ENCODE assay signal across 9 mouse cellular contexts in genomic region chr2:116812869-116813558, GRCm38 (mm10).
DNase-seq lines count a peak whose midpoint lies in the region; ATAC-seq and TF ChIP-seq lines count a peak whose summit lies in the region.
"Had no signal": no experiment of that assay in that cellular context is flagged by ENCODE, and none has a peak within 500 bp of the region (broad histone marks: within the 10 kb centered on the region; RNA-seq: fewer than 3 reads in every experiment).

No protein-coding gene starts in this region.

- H3K9me3 ChIP-seq in heart, embryonic 11.5 days (replicated peaks; ENCODE audit: control insufficient read depth, low read length) = no peaks in the 10 kb centered on the region
- H3K9me3 ChIP-seq in embryonic facial prominence, embryonic 15.5 days (replicated peaks) = no peaks in the 10 kb centered on the region
- H3K9me3 ChIP-seq in lung, postnatal 0 days (ENCODE audit: low read length) = no peaks in the 10 kb centered on the region
- no peaks in the 10 kb centered on the region for H3K9me3 ChIP-seq in hindbrain, embryonic 12.5 days (replicated peaks)
- H3K9me3 ChIP-seq: hindbrain, embryonic 15.5 days had no signal

- H3ac ChIP-seq in C2C12 (ENCODE audit: control insufficient read depth, insufficient read length, low read depth) = no peak overlapping the region

- no peak for TF ChIP-seq CTCF in C2C12 (IDR thresholded peaks at IDR 0.05; ENCODE audit: control insufficient read depth, insufficient read depth, insufficient read length)
- no peak for TF ChIP-seq CTCF in lung, postnatal 0 days (IDR thresholded peaks at IDR 0.05)

- ATAC-seq in heart, embryonic 11.5 days (replicated peaks; ENCODE audit: insufficient number of reproducible peaks, low FRiP score, low TSS enrichment) = no peak
- no peak for ATAC-seq in embryonic facial prominence, embryonic 15.5 days (ENCODE audit: insufficient number of reproducible peaks, low FRiP score, low TSS enrichment, low read depth)
- ATAC-seq in lung, postnatal 0 days = no peak
- ATAC-seq in hindbrain, embryonic 12.5 days (ENCODE audit: low FRiP score) = no peak

- H3K36me3 ChIP-seq in heart, embryonic 11.5 days (ENCODE audit: control insufficient read depth, insufficient read depth, low read length) = no peaks in the 10 kb centered on the region
- no peaks in the 10 kb centered on the region for H3K36me3 ChIP-seq in C2C12 (ENCODE audit: control insufficient read depth, insufficient read depth)
- H3K36me3 ChIP-seq in embryonic facial prominence, embryonic 15.5 days = no peaks in the 10 kb centered on the region
- H3K36me3 ChIP-seq in lung, postnatal 0 days (ENCODE audit: insufficient read depth, low read length) = no peaks in the 10 kb centered on the region
- H3K36me3 ChIP-seq in hindbrain, embryonic 12.5 days = no peaks in the 10 kb centered on the region
- H3K36me3 ChIP-seq: hindbrain, embryonic 15.5 days had no signal

- H3K79me3 ChIP-seq in C2C12 (ENCODE audit: low read depth) = no peaks in the 10 kb centered on the region

- DNase-seq in heart, adult 18-20 months = peak; percentile 3 to 4
- DNase-seq in lung, postnatal 0 days (ENCODE audit: low spot score) = peak; percentile 27
- DNase-seq in MN1 (ENCODE audit: low spot score) = no peak
- no peak for DNase-seq in cerebellum, postnatal 36 days

- H3K9ac ChIP-seq in heart, embryonic 11.5 days (ENCODE audit: low read depth, low read length) = no peak overlapping the region
- H3K9ac ChIP-seq in embryonic facial prominence, embryonic 15.5 days = no peak overlapping the region
- no peak overlapping the region for H3K9ac ChIP-seq in lung, postnatal 0 days (replicated peaks; ENCODE audit: low read depth)
- H3K9ac ChIP-seq in hindbrain, embryonic 12.5 days = no peak overlapping the region
- H3K9ac ChIP-seq: hindbrain, embryonic 15.5 days had no signal

- no peak overlapping the region for H3K4me3 ChIP-seq in heart, embryonic 11.5 days (ENCODE audit: low read depth, low read length)
- H3K4me3 ChIP-seq in C2C12 (ENCODE audit: insufficient read depth, poor library complexity, severe bottlenecking) = no peak overlapping the region
- H3K4me3 ChIP-seq in embryonic facial prominence, embryonic 15.5 days (replicated peaks) = 0 out of 2 replicates have a peak overlapping the region, but pooled peaks have one; percentile 2
- H3K4me3 ChIP-seq in lung, postnatal 0 days (ENCODE audit: low read depth, low read length) = no peak overlapping the region
- H3K4me3 ChIP-seq in hindbrain, embryonic 12.5 days = no peak overlapping the region
- H3K4me3 ChIP-seq: hindbrain, embryonic 15.5 days had no signal

- WGBS in heart, embryonic 11.5 days (ENCODE audit: insufficient replicate concordance) = 50% methylated on average over 13 of the region's 13 CpGs
- WGBS in embryonic facial prominence, embryonic 15.5 days = 28% methylated on average over 13 of the region's 13 CpGs
- 26% methylated on average over 13 of the region's 13 CpGs for WGBS in lung, postnatal 0 days
- WGBS in hindbrain, embryonic 12.5 days = 49% methylated on average over 13 of the region's 13 CpGs

- no peaks in the 10 kb centered on the region for H3K4me1 ChIP-seq in heart, embryonic 11.5 days (ENCODE audit: control insufficient read depth, insufficient read depth, low read length)
- H3K4me1 ChIP-seq in embryonic facial prominence, embryonic 15.5 days = peaks cover 7% of the 10 kb centered on the region; the same call in 1 of the 2 replicates
- H3K4me1 ChIP-seq in lung, postnatal 0 days (ENCODE audit: insufficient read depth, low read depth, low read length) = no peaks in the 10 kb centered on the region
- peaks cover 5% of the 10 kb centered on the region for H3K4me1 ChIP-seq in hindbrain, embryonic 12.5 days

- H3K79me2 ChIP-seq in C2C12 (ENCODE audit: control insufficient read depth, insufficient read depth) = no peaks in the 10 kb centered on the region

- no peak overlapping the region for H3K27ac ChIP-seq in heart, embryonic 11.5 days (ENCODE audit: low read depth, low read length)
- H3K27ac ChIP-seq in embryonic facial prominence, embryonic 15.5 days (replicated peaks) = no peak overlapping the region
- H3K27ac ChIP-seq in lung, postnatal 0 days (ENCODE audit: low read length) = no peak overlapping the region
- no peak overlapping the region for H3K27ac ChIP-seq in hindbrain, embryonic 12.5 days
- H3K27ac ChIP-seq: hindbrain, embryonic 15.5 days had no signal

- TF ChIP-seq EP300 in lung, postnatal 0 days (IDR thresholded peaks at IDR 0.05) = no peak

- no peak overlapping the region for H3K4me2 ChIP-seq in heart, embryonic 11.5 days
- H3K4me2 ChIP-seq in embryonic facial prominence, embryonic 15.5 days (replicated peaks) = peak overlapping the region; percentile 17; the same call in 1 of the 2 replicates
- no peak overlapping the region for H3K4me2 ChIP-seq in lung, postnatal 0 days (replicated peaks; ENCODE audit: low read depth, low read length)
- no peak overlapping the region for H3K4me2 ChIP-seq in hindbrain, embryonic 12.5 days (replicated peaks)
- H3K4me2 ChIP-seq: hindbrain, embryonic 15.5 days had no signal

- no peaks in the 10 kb centered on the region for H3K27me3 ChIP-seq in heart, embryonic 11.5 days (ENCODE audit: control insufficient read depth, insufficient read depth, low read length)
- peaks cover 3% of the 10 kb centered on the region for H3K27me3 ChIP-seq in C2C12 (ENCODE audit: control insufficient read depth, insufficient read depth, insufficient read length)
- H3K27me3 ChIP-seq in embryonic facial prominence, embryonic 15.5 days = no peaks in the 10 kb centered on the region
- H3K27me3 ChIP-seq in lung, postnatal 0 days (replicated peaks; ENCODE audit: insufficient read depth, low read length) = no peaks in the 10 kb centered on the region
- no peaks in the 10 kb centered on the region for H3K27me3 ChIP-seq in hindbrain, embryonic 12.5 days
- H3K27me3 ChIP-seq: hindbrain, embryonic 15.5 days had no signal

TF ChIP-seq in C2C12, 6 proteins besides CTCF, POLR2A, EP300 and RAD21:
- TF ChIP-seq MYOD1 (IDR thresholded peaks at IDR 0.05; ENCODE audit: control insufficient read depth, insufficient read length, low read depth) (peak; percentile 28), MYOG (IDR thresholded peaks at IDR 0.05; ENCODE audit: control insufficient read depth, extremely low read depth, insufficient read length) (no peak)

Comparison
In these comparisons a context has a peak if more than half of its experiments do, and no peak if none do; other contexts are left out.
1. DNase-seq: peak in heart, adult 18-20 months (2 of 2) and lung, postnatal 0 days (single experiment); none in MN1 (single experiment) and cerebellum, postnatal 36 days (0 of 2).